Mouse (Mus musculus) gastrocnemius, postnatal 10 days (tissue): Measurements from ENCODE around the gene Gm43720. TPM values are rescaled to one million over a fixed set of nuclear protein-coding genes. Genes with fewer than 3 reads are reported as not detected.

ENCODE experiments used
- total RNA-seq, 2 experiments: library from RNA; stranded (reverse); gene quantifications; 2 replicates each; pipeline ENCODE4 v1.2.3; 2021

Gm43720 gene
- total RNA-seq, 2 experiments from 2014 or later, result 0.07 TPM; not detected in 1

Other genes starting within 250 kb of the Gm43720 start
- not detected for gene Smok3c, start 226.8 kb downstream of the Gm43720 start, total RNA-seq
- 10 to 100 TPM; 14.2 to 16.7 TPM for gene Zkscan1, start 194.9 kb downstream of the Gm43720 start, total RNA-seq
- gene Zscan21, start 163.1 kb downstream of the Gm43720 start, total RNA-seq, result 10 to 100 TPM; 12.9 to 14.3 TPM
- 1 to 10 TPM; 5.6 to 8.3 TPM for gene Zfp113, start 124.2 kb downstream of the Gm43720 start, total RNA-seq
- gene Cops6, start 118.9 kb downstream of the Gm43720 start, total RNA-seq, result 100 to 1,000 TPM; 117 to 119 TPM
- gene Ap4m1, start 108.0 kb downstream of the Gm43720 start, total RNA-seq, result 10 to 100 TPM in 1 of 2 experiments, 1 to 10 TPM in 1; 9.9 to 16.0 TPM
- 10 to 100 TPM; 20.2 to 27.7 TPM for gene Mcm7, start 107.5 kb downstream of the Gm43720 start, total RNA-seq
- gene Taf6, start 92.5 kb downstream of the Gm43720 start, total RNA-seq, result 10 to 100 TPM; 25.4 to 25.7 TPM
- gene Cnpy4, start 92.5 kb downstream of the Gm43720 start, total RNA-seq, result 10 to 100 TPM in 1 of 2 experiments, 1 to 10 TPM in 1; 8.9 to 11.8 TPM
- 1 to 10 TPM; 2.7 to 3.5 TPM for gene Mblac1, start 85.6 kb downstream of the Gm43720 start, total RNA-seq
- gene Nxpe5, start 54.1 kb downstream of the Gm43720 start, total RNA-seq, result 1 to 10 TPM; 1.4 to 1.6 TPM
- 10 to 100 TPM; 61.6 to 69.8 TPM for gene Lamtor4, start 24.5 kb downstream of the Gm43720 start, total RNA-seq
- gene BC037034, start 15.9 kb downstream of the Gm43720 start, total RNA-seq, result 1 to 10 TPM; 5.3 to 8.1 TPM
- gene Gal3st4, start 7.1 kb downstream of the Gm43720 start, total RNA-seq, result under 1 TPM; 0.38 to 0.86 TPM
- under 1 TPM; 0.35 to 0.88 TPM for gene Gpc2, start within 50 bp of the Gm43720 start, total RNA-seq
- under 1 TPM; 0.42 to 0.97 TPM for gene Stag3, start 282 bp upstream of the Gm43720 start, total RNA-seq
- not detected for gene Pvrig, start 62.0 kb upstream of the Gm43720 start, total RNA-seq
- gene Zfp157, start 161.5 kb upstream of the Gm43720 start, total RNA-seq, result 1 to 10 TPM; 4.6 to 5.0 TPM